Mouse (Mus musculus) forebrain, embryonic 16.5 days (tissue): ENCODE results near the gene Rph3a. TPM values are rescaled to one million over a fixed set of nuclear protein-coding genes. Genes with fewer than 3 reads are reported as not detected.
"Not testable (repeated sequence)": the region's sequence is repeated elsewhere in the genome, so short reads cannot be mapped to it uniquely, and the experiment has no call there.

ENCODE experiments used
- ATAC-seq: fragments of 200-750 bp; cut with Nextera tagmentation; 2 replicates; pipeline ENCODE4 v1.8.0; 2017; ENCODE audit warnings: mild to moderate bottlenecking, moderate library complexity
- H3K27ac ChIP-seq: fragments of 300-500 bp; sonication (generic); 2 replicates; pipeline ENCODE4 v1.5.1; 2014; ENCODE audit warnings: low read length, control low read depth
- H3K27me3 ChIP-seq: fragments of 300-500 bp; sonication (generic); replicated peaks from 2 replicates; pipeline ENCODE4 v1.6.1; 2014; ENCODE audit warnings: low read length; ENCODE audit not compliant: control insufficient read depth, insufficient read depth
- H3K36me3 ChIP-seq: fragments of 300-500 bp; sonication (generic); 2 replicates; pipeline ENCODE4 v1.6.1; 2014; ENCODE audit not compliant: control insufficient read depth, insufficient read depth
- H3K4me1 ChIP-seq: fragments of 300-500 bp; sonication (generic); replicated peaks from 2 replicates; pipeline ENCODE4 v1.6.1; 2014; ENCODE audit warnings: low read length; ENCODE audit not compliant: control insufficient read depth, insufficient read depth
- H3K4me2 ChIP-seq: fragments of 300-500 bp; sonication (generic); 2 replicates; pipeline ENCODE4 v1.6.1; 2014; ENCODE audit warnings: mild to moderate bottlenecking, low read length, control low read depth
- H3K4me3 ChIP-seq: fragments of 300-500 bp; sonication (generic); replicated peaks from 2 replicates; pipeline ENCODE4 v1.5.1; 2014; ENCODE audit warnings: mild to moderate bottlenecking, low read length, control low read depth
- H3K9ac ChIP-seq: fragments of 300-500 bp; sonication (generic); replicated peaks from 2 replicates; pipeline ENCODE4 v1.6.1; 2014; ENCODE audit warnings: low read depth, low read length, control low read depth
- H3K9me3 ChIP-seq: fragments of 300-500 bp; sonication (generic); 2 replicates; pipeline ENCODE4 v1.6.1; 2016; ENCODE audit warnings: low read length; ENCODE audit not compliant: control insufficient read depth
- WGBS: fragments of 180-500 bp; shearing (Covaris S2); extraction: QIAGEN DNeasy Blood & Tissue Kit; methylation state at CpG from one replicate; pipeline ENCODE4 v1.1.7; 2014; 5-methylcytosine and 5-hydroxymethylcytosine counted together
- polyA plus RNA-seq: library from polyadenylated mRNA; unstranded; fragments of >200 nt; fragmentation: Nextera tagmentation; extraction: Ambion mirVana; gene quantifications from 2 replicates; pipeline ENCODE4 v1.2.1, GENCODE M21; 2015

Rph3a gene
- polyA plus RNA-seq, 1 experiment from 2014 or later = 26.9 TPM

DNA sequence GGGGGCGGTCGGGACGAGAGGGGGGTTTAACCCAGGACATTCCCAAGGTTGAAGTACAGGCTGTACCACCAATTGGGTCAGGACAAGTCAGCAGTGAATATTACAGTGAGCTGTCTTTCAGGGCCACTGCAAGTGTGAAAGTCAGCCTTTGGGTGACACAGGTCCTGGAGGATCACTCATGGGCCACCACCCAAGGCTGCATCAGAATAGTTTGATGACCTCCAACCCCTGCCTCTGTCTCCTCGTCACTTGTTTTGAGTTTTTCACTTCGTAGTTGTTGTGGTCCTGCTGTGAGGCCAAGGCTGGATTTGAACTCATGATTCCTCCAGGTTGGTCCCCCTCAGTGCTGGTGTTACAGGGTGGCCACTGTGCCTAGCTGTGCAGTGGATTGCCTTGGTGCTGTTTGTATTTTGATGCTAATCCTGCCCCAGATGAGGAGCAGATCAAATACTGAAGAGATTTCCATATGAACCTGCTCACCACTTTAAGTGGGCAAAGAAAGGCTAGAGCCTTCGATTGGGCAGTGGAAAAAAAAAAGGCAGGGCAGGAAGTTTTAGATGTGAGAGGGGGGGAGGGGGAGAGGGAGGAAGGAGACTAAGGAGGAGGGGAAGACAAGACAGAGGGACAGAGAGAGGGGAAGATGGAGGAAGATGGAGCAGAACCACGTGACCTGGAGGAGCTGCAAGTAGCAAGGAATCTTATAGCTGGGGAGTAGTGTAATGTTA lies 101.5 kb downstream of the Rph3a start:
- 53% methylated on average over 7 of the region's 7 CpGs for WGBS
- Histone ChIP-seq H3K9ac (no peak overlapping the region), H3K4me3 (no peak overlapping the region), H3K36me3 (no peaks in the 10 kb centered on the region), H3K4me1 (no peaks in the 10 kb centered on the region), H3K9me3 (no peaks in the 10 kb centered on the region; the same call in 1 of the 2 replicates), H3K4me2 (no peak overlapping the region), H3K27ac (no peak overlapping the region), H3K27me3 (no peaks in the 10 kb centered on the region)
- no peak for ATAC-seq

DNA sequence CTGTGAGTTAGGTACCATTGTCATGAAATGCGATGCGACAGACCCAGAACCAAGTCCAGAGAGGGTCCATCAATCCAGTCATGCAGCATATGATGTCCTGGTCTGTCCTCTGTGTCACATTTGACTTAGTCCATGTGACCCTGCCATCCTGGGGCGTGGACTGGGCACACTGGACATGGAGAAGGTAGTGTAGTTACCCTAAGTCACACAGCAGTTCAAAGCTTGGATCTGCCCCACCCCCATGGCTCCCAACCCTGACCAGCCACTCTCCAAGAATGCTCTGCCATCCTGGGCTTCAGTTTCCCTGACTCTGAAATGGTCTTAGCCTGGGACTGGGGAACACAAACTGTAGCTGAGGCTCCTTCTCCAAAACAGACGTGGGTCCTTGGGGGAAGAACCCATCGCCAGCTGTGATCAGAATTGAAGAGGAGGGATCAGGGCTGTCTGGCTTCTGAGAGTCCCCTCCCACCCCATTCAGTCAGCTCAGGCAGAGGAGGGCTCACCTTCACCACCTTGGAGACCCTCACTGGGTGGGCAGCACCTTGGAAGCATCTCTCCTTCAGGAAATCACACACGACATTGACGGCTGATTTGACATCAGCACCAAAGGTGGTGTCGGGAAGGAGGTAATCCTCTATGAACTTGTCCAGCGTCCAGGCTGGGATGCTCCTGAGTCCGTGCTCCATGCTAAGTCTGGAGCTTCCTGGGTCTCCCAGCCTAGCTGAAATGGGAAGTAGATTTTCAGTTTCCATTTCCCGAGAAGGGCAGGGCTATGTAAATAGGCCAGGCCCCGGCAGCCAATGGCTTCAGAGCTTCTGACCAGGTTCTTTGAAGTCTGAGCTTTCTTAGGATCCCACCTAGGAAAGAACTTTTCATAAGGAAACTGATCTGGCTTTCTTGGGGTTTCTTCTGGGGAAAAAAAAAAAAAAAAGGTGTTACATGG lies 102.8 kb downstream of the Rph3a start, which contains the start of gene Oas1a:
Gene Oas1a (minus strand): TSS at position 731 of the 943 bp plus-strand sequence.
- not testable (repeated sequence) for H3K4me3 ChIP-seq, H3K27ac ChIP-seq, H3K9me3 ChIP-seq, H3K36me3 ChIP-seq, ATAC-seq, H3K4me2 ChIP-seq, H3K9ac ChIP-seq, H3K4me1 ChIP-seq, H3K27me3 ChIP-seq
- 39% methylated on average over 8 of the region's 12 CpGs for WGBS

DNA sequence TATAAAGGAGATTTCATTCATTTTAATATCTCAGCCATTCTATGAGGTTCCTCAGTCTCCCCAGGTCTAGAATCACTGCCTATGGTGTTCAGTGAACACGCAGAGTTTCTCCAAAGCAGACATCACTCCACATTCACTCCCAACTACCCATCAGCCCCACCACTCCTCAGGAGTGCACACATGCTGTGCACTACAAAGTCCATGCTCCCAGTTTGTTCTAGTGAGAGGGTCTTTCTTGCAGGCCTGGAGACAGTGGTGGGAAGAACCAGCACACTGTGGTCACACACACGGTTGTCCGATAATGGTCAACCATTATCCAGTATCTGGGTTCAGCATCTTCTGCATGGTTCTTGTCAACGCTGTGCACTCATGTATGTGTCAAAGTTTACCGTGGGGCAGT lies 107.8 kb downstream of the Rph3a start:
- Histone ChIP-seq H3K9me3 (0 out of 2 replicates have a peak, but pooled peaks cover 3% of the 10 kb centered on the region), H3K4me1 (no peaks in the 10 kb centered on the region), H3K4me2 (no peak overlapping the region), H3K4me3 (no peak overlapping the region), H3K36me3 (no peaks in the 10 kb centered on the region), H3K27ac (no peak overlapping the region), H3K9ac (no peak overlapping the region), H3K27me3 (no peaks in the 10 kb centered on the region)
- WGBS = 93% methylated on average over 5 of the region's 5 CpGs
- no peak for ATAC-seq

DNA sequence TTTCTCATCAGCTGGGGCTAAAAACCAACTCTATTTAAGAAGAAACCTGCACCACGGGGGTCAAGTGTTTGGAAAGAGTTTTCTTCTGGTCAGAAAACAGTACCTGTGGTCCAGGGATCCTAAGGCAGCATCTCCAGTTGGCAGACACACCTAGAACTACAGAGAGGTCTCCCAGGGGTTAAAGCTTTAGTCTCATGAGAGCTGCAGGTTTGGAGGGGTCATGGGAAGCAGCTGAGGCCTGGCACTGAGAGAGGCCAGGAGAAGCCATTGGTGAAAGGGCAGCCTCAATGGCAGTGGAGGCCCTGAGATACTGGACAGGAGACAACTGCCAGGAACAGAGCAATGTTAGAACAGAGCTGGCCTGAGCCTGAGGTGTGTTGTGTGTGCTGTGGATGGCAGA lies 109.2 kb downstream of the Rph3a start:
- no peaks in the 10 kb centered on the region for H3K27me3 ChIP-seq
- H3K4me3 ChIP-seq = no peak overlapping the region
- no peak overlapping the region for H3K27ac ChIP-seq
- H3K4me2 ChIP-seq = no peak overlapping the region
- no peaks in the 10 kb centered on the region for H3K4me1 ChIP-seq
- ATAC-seq = no peak
- H3K9ac ChIP-seq = no peak overlapping the region
- H3K9me3 ChIP-seq = 0 out of 2 replicates have a peak, but pooled peaks cover 3% of the 10 kb centered on the region
- H3K36me3 ChIP-seq = no peaks in the 10 kb centered on the region
- WGBS = 55% methylated on average over 1 of the region's 1 CpGs

DNA sequence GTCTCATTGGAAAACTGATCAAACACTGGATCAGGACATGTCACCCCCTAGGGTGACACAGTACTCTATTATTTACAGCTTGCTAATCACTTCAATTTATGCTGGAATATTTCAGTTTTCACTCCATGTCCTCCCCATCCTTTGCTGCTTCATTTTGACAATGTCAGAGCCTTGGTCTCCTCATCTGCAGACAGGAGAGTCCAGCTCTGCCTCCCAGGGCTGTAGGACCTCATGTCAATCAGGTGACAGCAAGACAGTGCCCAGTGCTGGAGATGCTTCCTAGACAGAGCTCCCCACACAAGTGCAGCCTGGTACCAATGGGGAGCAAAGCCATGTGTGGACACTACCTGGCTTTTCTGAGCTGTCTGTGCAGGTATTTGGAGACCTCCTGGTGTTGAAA lies 111.2 kb downstream of the Rph3a start:
- ATAC-seq = no peak
- Histone ChIP-seq H3K4me2 (no peak overlapping the region), H3K4me3 (no peak overlapping the region), H3K27me3 (no peaks in the 10 kb centered on the region), H3K27ac (no peak overlapping the region), H3K9me3 (0 out of 2 replicates have a peak, but pooled peaks cover 3% of the 10 kb centered on the region), H3K4me1 (no peaks in the 10 kb centered on the region), H3K9ac (no peak overlapping the region), H3K36me3 (no peaks in the 10 kb centered on the region)

DNA sequence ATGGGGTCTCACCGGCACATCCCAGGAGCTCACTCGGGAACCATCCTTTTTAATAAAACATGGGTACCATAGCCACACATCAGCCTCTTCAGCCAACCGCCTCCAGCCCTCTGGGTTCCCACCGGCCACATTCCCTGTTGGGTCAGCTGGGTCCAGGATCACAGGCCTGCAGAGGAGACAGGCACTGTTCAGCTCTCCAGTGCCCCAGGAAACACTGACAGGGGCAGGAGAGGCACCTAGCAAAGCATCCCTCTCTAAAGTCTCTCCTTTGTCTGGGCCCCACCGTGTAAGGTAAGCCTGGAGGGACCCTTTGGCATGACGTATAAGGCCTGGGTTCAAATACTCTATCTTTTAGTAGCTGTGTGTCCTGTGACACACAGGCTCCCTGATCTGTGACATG lies 111.6 kb downstream of the Rph3a start:
- H3K36me3 ChIP-seq = no peaks in the 10 kb centered on the region
- no peaks in the 10 kb centered on the region for H3K27me3 ChIP-seq
- H3K27ac ChIP-seq = no peak overlapping the region
- H3K4me2 ChIP-seq = no peak overlapping the region
- H3K9ac ChIP-seq = no peak overlapping the region
- 81% methylated on average over 6 of the region's 6 CpGs for WGBS
- H3K9me3 ChIP-seq = 0 out of 2 replicates have a peak, but pooled peaks cover 3% of the 10 kb centered on the region
- no peaks in the 10 kb centered on the region for H3K4me1 ChIP-seq
- no peak for ATAC-seq
- no peak overlapping the region for H3K4me3 ChIP-seq

DNA sequence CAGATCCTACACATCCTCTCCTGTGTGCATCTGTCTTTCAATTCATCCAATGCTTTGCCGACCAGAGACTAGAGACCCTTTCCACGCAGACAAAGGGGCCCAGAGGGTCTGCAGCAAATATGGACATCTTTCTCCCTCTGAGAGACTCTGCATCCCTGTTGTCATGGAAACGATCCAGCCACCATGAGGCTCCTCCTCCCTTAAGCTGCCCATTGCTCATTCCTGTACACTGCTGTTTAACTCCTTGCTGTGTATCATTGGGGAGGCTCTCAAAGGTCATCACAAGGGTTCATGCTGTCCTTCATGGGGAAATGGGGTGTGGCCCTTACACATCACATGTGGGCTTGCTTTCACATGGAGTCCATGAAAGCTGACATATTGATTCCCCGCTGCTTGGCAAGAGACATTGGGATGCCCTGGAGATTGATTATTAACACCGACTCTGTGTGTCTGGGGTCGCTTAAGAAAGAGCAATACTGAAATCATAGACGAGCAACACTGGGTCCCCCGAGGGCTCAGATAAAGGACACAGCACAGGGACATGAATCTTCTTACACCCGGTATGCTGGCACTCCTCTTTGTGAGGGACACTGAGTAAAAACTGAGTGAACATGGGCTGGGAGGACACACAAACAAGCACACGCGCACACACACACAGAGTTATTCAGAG lies 114.5 kb downstream of the Rph3a start:
- Histone ChIP-seq H3K9me3 (0 out of 2 replicates have a peak, but pooled peaks cover 3% of the 10 kb centered on the region), H3K4me1 (no peaks in the 10 kb centered on the region), H3K27ac (no peak overlapping the region), H3K27me3 (no peaks in the 10 kb centered on the region), H3K36me3 (no peaks in the 10 kb centered on the region), H3K4me2 (no peak overlapping the region), H3K4me3 (no peak overlapping the region), H3K9ac (no peak overlapping the region)
- WGBS = 89% methylated on average over 11 of the region's 11 CpGs
- ATAC-seq = no peak

DNA sequence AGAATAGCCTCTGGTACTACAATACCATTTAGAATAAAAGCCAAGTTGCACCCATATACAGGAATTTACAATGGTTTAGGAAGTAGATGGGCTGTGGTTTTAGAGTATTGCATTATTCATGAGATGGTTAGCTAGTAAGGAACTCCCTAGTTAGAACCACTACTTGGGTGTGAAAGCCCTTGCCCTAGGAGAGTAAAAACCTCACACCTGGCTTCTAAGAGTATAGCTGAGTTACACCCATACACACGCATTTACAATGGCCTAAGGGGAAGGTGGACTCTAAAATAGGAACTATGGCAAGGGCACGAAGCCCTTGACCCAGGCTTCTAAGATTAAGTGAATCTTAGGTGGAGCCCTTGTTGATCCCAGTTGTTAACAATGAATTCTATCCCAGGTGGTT lies 115.2 kb downstream of the Rph3a start:
- not testable (repeated sequence) for ATAC-seq, H3K9ac ChIP-seq, H3K4me2 ChIP-seq, H3K27ac ChIP-seq, H3K9me3 ChIP-seq, H3K4me1 ChIP-seq, H3K4me3 ChIP-seq, H3K27me3 ChIP-seq, H3K36me3 ChIP-seq
- 81% methylated on average over 2 of the region's 2 CpGs for WGBS

DNA sequence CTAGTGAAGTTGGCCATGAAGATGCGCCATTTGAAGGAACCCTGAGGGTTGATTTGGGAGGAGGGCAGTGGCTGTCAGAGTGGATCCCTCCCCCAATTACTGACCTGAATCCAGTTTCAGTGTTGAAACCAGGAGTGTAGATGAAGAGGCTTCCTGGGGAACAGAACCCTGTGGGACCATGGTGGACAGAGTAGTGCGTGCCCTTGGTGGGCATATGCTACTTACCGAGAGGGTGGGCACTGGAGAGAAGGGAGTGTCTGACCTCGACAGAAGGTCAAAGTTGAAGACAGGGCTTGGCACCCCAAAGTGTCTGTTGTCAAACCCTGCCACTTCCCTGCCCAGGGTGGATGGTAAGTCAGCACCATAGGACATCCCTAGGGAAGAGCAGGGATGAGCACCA lies 116.0 kb downstream of the Rph3a start:
- H3K9me3 ChIP-seq, H3K36me3 ChIP-seq, H3K4me2 ChIP-seq, H3K4me1 ChIP-seq, H3K9ac ChIP-seq, H3K4me3 ChIP-seq, ATAC-seq, H3K27ac ChIP-seq, H3K27me3 ChIP-seq: not testable (repeated sequence)
- WGBS = 95% methylated on average over 4 of the region's 4 CpGs
